Mouse (Mus musculus): ENCODE results near the gene Bcl2. TPM values are rescaled to one million over a fixed set of nuclear protein-coding genes. Genes with fewer than 3 reads are reported as not detected.
A peak's percentile ranks its signal among the peaks of the same experiment; 100 is the strongest.

Bcl2 gene
- total RNA-seq, 2 experiments from 2014 or later, result 29.1 to 32.6 TPM

DNA sequence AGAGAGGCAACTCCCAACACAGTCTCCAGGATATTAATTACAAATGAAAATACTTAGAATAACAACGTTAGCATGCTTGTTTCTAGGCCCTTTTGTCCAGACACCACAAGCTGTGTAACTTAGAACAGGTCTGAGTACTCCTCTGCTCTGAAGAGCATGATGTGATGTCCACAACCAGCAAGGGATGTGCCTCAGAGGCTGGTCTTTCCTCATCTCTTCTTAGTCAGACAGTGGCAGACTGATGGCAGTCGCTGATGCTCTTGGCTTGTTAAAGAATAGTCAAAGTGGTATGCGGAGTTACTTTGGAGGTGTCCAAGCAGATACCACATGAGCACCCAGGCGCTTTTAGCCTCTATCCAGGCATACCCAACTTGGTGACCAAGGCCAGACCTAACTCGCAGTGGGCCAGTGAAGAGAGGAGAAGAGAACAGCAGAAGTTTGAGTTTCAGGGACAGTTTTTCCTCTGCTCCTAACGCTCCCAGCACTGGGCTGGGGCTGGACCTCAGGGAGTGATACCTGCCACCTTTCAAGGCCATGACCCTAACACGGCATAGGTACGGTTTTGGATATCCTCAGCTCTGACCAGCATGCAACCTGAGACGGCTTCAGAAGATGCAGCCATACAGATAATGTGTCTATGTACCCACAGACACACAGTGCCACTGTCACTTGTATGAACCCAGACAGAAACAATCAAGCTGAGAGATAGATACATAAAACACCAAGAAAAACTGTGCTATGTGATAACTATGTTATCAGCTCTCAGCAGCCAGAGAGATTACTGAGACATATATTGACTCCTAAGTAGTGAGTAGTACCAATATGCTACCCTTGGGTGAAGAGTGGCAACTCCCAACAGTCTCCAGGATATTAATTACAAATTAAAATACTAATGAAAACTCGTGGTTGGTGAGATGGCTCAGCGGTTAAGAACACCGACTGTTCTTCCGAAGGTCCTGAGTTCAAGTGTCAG, 1.3 kb upstream of the Bcl2 start:
- ATAC-seq (replicated peaks; ENCODE audit: poor library complexity), result peak; percentile 1; the same call in 1 of the 2 replicates

DNA sequence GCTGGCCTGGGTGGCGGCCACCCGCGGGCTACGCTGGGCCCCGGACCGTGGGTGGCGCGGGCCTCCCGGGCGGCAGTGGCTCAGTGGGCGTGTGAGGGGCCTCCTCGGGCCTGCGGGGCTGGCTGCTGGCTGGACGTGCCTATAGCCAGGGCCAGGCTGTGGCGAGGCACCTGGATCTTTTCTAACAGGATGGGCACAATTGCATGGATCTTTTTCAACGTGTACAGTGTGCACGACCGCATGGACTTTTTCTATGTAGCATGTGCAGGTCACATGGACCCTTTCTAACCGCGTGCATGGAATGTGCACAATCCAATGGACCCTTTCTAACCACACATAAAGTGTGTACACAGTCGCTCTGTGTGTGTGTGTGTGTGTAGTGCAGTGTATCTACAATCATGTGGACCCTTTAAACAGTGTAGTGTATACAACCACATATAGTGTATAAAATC, 482 bp upstream of the Bcl2 start:
- ATAC-seq (replicated peaks; ENCODE audit: poor library complexity), result peak; percentile 8

DNA sequence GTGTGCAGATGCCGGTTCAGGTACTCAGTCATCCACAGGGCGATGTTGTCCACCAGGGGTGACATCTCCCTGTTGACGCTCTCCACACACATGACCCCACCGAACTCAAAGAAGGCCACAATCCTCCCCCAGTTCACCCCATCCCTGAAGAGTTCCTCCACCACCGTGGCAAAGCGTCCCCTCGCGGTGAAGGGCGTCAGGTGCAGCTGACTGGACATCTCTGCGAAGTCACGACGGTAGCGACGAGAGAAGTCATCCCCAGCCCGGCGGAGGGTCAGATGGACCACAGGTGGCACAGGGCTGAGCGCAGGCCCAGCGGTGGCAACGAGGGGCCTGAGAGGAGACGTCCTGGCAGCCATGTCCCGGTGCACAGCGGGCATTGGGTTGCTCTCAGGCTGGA, 1.7 kb downstream of the Bcl2 start:
- peak; percentile 53 for ATAC-seq (replicated peaks; ENCODE audit: poor library complexity)

DNA sequence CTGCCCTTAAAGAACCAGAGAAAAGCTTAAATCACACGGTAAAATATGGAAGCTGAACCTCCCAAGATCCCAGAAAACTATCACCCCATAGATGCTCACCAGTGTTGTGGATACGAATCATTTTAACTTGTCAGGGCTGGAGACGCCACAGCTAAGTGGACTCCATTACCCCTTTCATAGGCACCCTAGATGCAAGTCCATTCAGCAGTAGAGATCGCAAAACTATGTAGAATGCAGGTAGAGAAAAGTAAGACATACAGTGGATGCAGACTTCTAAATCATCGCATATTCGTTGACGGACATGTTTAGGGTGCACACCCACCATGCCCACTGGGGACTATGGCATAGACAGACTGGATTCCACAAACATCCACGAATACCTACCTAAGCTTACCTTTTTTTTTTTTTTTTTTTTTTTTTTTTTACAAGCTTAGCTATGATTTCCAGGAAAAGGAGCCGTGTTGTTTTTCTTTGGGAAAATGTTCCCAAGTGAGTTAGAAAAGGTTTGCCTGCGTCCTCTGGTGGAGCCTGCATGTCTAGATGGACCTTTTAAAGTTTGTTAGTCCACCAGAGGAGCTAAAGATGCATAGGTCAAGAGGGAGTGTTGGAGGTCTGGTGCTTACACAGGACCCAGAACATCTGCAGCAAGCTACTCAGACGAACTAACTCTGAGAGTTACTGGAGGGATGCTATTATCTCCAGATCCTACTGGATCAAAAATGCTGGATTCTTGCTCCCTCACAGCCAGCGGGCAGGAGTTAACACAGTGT, 2.5 kb downstream of the Bcl2 start:
- ATAC-seq (replicated peaks; ENCODE audit: poor library complexity), result no peak

- peak; percentile 28 for ATAC-seq (replicated peaks; ENCODE audit: poor library complexity)
Measured at GRCm38 (mm10) chr1:106710202-106710601, 3.9 kb downstream of the Bcl2 start.

DNA sequence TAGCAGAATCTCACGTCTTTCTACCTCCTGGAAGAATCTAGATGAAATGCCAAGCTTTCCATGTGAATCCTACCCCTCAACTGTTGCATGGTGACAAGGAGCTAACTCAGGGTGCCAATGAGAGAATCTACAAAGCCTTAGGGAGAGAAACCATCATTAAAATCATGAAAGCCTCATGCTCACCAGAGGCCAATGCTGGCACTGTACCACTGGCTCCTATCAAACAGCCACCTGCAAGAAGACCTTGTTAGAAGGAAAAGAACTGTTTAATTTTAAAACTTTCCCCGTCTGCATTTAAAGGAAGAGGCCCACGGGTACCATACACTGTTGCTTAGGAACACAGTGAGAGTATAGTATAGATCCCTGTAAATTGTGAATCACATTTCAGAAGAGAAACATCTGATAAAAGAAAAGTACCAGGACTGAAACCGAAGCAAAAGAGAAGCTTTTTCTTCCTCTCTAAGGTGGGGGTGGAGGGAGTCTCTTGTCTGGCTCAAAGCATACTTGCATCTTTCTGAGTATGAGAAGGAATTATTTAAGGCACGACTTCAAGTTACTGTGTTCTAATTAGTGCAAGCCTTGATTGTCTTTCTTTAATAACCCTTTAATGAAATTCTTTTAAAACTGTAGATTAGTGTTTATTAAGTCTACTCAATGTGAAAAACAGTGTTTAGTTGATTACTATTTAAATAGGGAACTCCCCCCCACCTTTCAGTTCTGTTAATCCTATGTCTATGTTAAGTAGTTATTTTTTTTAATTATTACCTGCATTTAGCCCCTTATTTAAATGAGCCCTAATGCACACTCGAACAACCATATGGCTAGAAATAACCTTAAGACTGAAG, 6.8 kb downstream of the Bcl2 start:
- no peak for ATAC-seq (replicated peaks; ENCODE audit: poor library complexity)

GRCm38 (mm10) chr1:106703183-106703582, 10.9 kb downstream of the Bcl2 start:
- no peak for ATAC-seq (replicated peaks; ENCODE audit: poor library complexity)

DNA sequence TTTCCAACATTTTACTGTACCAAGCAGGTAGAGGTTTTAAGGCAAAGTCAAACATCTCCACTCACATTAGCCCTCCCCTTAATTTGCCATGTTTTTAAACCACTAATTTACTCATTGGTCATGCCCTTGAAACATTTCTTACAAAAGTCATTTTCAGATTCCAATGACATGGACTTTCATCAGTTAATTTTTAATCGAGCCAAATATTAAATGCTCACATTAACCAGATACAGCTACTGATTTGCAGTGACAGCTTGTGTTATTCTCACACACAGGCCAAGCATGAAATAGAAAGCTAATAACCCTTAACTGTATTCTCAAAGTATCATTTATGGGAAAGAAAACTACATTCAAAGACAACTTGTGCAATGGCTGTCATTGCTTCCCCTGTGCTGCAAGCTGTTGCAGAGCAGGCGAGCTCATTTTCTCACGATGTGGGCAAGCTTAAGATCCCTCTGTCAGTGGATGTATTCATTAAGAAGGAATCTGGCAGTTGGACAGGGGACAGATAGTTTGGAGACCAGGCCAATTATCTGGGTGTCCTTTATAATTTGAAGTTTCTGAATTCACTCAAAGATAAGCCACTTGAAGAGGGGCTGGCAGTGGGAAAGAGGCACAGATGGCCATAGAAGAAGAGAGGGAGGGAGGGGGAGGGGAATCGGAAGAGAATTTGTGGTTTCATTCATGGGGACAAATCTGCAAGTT, 11.5 kb downstream of the Bcl2 start:
- peak; percentile 52; the same call in 1 of the 2 replicates for ATAC-seq (replicated peaks; ENCODE audit: poor library complexity)

- no peak for ATAC-seq (replicated peaks; ENCODE audit: poor library complexity)
Measured at GRCm38 (mm10) chr1:106700520-106701114, 13.5 kb downstream of the Bcl2 start.

DNA sequence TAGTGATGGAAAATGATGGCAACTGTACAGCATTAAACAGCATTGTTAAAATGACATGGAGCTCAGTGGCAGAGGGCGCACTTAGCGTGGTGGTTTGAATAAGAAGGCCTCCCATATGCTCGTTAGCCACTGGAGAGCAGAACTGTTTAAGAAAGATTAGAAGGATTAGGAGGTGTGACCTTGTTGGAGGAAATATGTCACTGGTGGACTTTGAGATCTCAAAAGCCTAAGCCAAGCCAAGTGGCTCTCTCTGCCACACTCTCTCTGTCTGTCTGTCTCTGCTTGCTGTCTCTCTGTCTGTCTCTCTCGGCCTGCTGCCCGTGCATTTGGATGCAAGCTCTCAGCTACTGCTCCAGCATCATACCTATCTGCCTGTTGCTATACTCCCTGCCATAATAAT, 17.6 kb downstream of the Bcl2 start:
- no peak for ATAC-seq (replicated peaks; ENCODE audit: poor library complexity)

GRCm38 (mm10) chr1:106695649-106696048, 18.4 kb downstream of the Bcl2 start:
- peak; percentile 96 for ATAC-seq (replicated peaks; ENCODE audit: poor library complexity)

DNA sequence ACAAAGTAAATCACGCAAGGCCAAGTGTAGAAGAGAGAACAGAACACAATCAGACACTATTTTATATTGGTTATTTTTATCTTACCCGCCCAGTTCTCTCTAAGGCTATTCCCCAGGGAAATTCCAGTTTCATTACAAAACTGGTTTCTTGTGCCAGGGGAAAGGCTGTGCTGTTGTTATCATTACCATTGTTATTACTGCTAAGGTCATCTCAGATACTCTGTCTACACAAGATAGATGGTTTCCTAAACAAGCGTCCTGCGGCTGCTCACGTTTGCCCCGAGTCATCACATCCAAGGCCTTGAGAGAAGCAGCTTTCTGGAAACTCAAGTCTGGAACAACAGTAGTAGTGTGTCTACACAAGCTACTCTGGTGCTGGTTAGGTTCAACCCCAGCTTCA, 19.8 kb downstream of the Bcl2 start:
- no peak for ATAC-seq (replicated peaks; ENCODE audit: poor library complexity)

DNA sequence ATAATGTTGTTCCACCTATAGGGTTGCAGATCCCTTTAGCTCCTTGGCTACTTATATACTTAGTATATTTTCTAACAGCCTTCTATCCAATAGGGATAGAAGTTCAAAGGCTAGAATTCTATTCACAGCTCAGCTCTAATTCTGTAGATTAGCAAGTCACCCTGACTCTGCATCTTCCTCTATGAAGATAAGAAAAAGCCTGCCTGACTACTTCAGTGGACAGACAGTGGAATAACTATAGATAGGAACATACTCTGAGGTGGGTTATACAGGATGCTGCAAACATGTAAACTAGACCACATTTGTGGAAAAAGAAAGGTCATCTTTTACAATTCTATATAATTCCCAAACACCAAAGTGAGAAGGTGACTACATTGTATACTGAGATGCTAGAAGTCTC, 21.5 kb downstream of the Bcl2 start:
- 0 out of 2 replicates have a peak, but pooled peaks have one; percentile 23 for ATAC-seq (replicated peaks; ENCODE audit: poor library complexity)

- ATAC-seq (replicated peaks; ENCODE audit: poor library complexity), result no peak
Measured at GRCm38 (mm10) chr1:106690887-106691286, 23.2 kb downstream of the Bcl2 start.

GRCm38 (mm10) chr1:106688161-106688516, 25.9 kb downstream of the Bcl2 start:
- peak; percentile 16 for ATAC-seq (replicated peaks; ENCODE audit: poor library complexity)

DNA sequence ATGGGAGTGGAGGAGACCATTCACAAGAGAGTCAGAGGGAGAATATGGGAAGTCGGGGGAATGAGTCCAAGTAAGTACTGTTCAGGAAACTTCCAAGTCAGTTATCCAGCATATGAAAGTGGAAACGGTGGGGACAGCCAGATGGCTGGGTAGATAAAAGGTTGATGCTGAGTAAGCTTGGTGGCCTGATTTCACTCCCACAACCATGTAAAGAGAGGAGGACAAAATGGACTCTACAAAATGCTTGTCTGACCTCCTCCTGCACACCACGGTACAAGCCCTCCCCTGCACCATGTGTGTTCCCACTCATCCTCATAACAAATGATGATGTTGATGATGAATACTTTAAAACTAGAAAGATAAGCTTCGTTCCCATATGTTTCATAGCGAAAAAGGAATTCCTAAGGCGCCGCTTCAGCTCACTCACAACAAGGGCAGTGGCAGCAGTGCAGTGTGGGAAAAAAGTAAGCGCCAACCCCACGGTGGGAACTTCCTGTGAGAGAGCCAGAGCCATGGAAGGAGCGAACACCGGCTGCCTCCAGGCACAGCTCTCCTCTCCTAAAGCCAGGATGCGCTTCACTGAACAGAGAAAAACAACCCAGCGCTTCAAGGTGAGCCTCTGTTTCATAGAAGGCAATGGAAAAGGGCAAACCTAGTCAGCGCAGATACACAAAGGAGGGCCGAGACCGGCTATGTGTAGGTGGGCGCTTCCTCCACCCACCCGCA, 26.5 kb downstream of the Bcl2 start:
- peak; percentile 17 for ATAC-seq (replicated peaks; ENCODE audit: poor library complexity)

- no peak for ATAC-seq (replicated peaks; ENCODE audit: poor library complexity)
Measured at GRCm38 (mm10) chr1:106685702-106686101, 28.4 kb downstream of the Bcl2 start.

DNA sequence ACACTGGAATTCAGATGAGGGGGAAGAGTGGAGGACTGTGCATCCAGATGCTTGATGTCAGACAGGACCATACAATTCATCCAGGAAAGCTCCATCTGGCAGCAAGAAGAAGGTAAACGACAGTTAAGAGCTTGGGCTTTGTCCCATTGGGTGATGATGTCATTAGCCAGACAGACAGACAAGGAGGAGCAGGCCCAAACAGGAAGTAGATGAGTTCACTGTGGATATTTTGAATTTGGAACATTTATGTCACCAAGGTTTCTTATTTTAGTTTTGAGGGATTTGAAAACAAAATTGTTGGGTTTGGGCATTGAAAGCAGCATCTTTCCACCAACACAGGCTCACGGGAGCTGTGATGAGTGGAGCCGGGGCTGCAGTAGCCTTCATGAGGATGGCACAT, 29.5 kb downstream of the Bcl2 start:
- ATAC-seq (replicated peaks; ENCODE audit: poor library complexity), result no peak

DNA sequence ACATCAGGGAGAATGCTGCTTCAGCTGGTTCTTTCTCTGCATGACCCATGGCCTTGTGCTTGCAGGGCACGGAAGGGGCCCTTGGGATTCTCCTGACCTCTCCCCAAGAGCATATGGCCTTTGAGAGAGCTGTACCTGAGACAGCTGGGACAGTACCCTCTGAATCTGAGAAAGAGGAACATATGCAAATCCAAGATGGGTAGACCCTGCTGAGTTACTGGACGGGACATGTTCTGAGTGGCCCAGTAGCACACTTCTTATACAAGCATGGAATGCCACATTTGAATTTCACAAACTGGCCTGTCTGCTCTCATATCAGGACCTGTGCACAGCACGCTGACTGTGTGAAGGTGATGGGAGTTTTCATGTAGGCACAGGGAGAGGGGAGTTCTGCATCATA, 31.2 kb downstream of the Bcl2 start:
- no peak for ATAC-seq (replicated peaks; ENCODE audit: poor library complexity)
